Mouse (Mus musculus) 3134 (cell line): ENCODE results near the gene Tacc2.
"Not testable (repeated sequence)": the region's sequence is repeated elsewhere in the genome, so short reads cannot be mapped to it uniquely, and the experiment has no call there.

Source experiments
- DNase-seq: peaks from one replicate; pipeline ENCODE4 v3.0.0-alpha.2; 2011; ENCODE audit warnings: low spot score; ENCODE audit not compliant: insufficient read length; ENCODE audit errors: extremely low read depth

Tacc2 gene

GRCm38 (mm10) chr7:130577388-130578003 lies at the start of gene Tacc2:
Gene Tacc2, plus strand, starts transcription at chr7:130577438.
- DNase-seq, result no peak

DNA sequence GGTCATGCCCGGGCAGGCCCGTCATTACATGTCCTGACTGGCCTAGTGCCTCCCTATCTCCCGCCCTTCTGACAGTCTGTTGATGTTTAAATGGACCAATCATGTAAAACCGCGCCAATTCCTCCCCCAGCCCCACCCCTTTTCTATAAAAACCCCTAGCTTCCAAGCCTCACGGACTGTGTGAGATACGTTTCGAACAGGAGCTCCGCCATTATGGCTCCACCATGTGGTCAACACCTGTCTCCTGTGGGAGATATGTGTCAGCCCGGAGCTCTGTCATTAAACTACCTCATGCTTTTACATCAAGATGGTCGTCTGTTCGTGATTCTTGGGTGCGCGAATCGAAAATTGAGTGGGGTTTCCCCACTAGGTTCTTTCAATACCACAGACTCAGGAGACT lies 46.1 kb upstream of the Tacc2 start:
- DNase-seq, result not testable (repeated sequence)

DNA sequence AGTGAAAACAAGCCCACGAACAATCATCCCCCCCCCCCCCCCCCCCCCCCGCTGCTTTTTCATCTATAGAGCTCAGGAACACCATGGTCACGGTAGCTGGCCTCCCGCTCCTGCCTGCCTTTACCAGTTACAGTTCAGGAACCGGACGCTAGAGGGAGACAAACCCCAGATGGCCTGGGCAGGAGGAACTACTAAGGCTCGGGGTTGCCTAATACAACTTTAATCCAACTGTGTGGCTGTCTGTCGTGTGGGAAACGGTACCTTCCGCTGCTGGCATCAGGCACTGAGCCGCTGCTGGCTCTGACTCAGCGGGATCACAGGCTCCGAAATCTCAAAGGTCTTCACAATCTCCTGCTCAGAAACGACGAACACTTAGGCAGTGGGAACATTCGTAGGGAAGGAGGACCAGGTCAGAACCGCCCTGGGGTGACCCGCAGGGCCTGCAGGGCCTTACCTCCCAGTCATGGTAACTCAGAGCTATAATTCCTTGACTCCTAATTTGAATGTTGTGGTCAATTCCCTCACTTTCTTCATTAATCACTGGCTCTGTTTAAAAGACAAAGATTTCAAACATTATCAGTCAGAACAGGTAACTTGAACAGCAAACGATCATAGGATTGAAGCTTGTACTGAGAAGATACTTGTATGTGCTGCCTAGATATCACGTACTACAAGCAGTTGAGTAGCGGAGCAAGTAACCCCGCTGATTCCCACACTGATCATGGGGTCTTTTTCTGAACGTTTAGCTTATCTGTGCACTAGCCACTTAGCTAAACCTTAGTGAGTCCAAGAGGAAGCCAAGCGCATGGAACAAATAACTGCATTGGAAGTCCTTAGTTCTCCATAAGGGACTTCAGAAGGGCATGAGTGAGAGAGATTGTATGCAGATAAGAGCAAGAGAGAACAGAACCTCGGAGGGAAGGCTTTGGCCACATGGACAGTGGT lies 43.6 kb upstream of the Tacc2 start:
- peak; percentile 76 for DNase-seq

- DNase-seq, result peak; percentile 25
Measured at GRCm38 (mm10) chr7:130535174-130535573, 42.1 kb upstream of the Tacc2 start.

DNA sequence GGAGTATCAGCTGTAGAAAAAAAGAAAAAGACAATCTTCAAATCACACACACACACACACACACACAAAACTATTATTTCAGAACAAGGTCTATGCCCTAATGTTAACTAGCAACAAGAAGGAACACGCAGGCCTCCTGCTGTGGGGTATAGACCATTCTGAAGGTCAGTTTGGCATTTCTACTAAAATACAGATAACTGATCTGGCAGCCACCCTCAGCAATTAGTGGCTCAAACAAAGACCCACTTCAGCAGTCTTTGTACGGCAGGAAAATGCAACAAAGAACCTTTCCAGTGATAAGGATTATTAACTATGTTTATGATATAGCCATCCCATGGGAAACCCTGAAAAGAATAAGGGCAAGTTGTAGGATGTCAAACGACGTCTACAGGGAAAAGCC lies 40.2 kb upstream of the Tacc2 start:
- DNase-seq, result no peak

GRCm38 (mm10) chr7:130540176-130540575 lies 37.1 kb upstream of the Tacc2 start:
- no peak for DNase-seq

GRCm38 (mm10) chr7:130543181-130543580 lies 34.1 kb upstream of the Tacc2 start:
- no peak for DNase-seq

DNA sequence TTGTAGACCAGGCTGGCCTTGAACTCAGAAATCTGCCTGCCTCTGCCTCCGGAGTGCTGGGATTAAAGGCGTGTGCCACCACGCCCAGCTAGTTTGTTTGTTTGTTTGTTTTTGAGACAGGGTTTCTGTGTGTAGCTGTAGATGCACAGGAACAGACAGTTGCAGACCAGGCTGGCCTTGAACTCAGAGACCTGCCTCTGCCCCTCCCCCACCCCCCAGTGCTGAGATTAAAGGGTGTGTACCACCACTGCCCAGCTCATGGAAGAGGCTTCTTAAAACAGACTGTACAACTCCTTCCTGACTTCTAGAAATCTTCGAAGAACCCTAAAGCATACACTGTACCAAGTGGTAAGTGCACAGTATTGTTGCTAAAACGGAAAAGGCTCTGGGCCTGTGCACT lies 31.8 kb upstream of the Tacc2 start:
- DNase-seq, result no peak

- DNase-seq, result no peak
Measured at GRCm38 (mm10) chr7:130545893-130546292, 31.3 kb upstream of the Tacc2 start.

GRCm38 (mm10) chr7:130546421-130546790 lies 30.8 kb upstream of the Tacc2 start:
- no peak for DNase-seq

- DNase-seq, result peak; percentile 97
Measured at GRCm38 (mm10) chr7:130546791-130547484, 30.3 kb upstream of the Tacc2 start.

DNA sequence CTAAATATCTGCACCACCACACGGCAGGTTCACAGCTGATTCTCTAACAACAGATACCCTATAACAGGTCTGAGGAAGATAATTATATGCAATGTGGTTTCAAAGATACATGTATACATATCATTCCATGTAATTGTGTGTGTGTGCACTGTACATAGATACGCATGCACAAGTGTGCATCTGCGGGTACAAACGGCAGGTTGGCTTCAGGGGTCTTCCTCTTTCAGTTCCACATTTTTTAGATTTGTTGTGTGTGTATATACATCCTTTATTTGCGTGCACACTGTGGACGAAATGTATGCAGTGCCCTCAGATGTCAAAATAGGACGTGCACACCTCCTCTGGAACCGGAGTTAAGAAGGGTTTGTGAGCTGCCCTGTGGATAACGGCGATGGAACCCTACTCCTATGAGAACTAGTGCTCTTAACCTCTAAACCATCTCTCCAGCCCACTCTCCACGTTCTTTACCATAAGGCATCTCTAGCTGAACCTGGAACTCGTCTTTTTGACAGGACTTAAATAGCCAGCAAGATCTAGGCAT lies 29.5 kb upstream of the Tacc2 start:
- DNase-seq, result no peak

GRCm38 (mm10) chr7:130552780-130553179 lies 24.5 kb upstream of the Tacc2 start:
- no peak for DNase-seq

DNA sequence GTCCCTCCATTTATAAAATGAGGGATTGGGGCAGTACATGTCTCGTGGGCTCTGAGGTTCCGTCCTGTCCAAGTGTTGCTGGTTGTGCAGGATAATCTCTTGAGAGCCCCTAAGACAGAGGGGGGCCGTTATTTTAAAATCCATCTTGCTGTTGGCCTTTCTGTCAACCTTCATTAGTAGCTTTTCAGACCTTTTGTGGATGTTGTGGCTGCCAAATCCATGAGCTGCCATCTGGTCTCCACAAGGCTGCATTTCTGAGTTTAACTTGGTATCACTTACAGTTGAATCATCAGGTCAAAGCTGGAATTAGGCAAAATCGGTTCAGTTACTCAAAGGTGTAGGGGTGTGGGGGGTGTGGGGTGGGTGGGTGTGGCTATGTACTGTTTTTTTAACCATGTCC lies 23.9 kb upstream of the Tacc2 start:
- no peak for DNase-seq

- no peak for DNase-seq
Measured at GRCm38 (mm10) chr7:130555597-130555996, 21.6 kb upstream of the Tacc2 start.

- DNase-seq, result no peak
Measured at GRCm38 (mm10) chr7:130558592-130558991, 18.6 kb upstream of the Tacc2 start.

DNA sequence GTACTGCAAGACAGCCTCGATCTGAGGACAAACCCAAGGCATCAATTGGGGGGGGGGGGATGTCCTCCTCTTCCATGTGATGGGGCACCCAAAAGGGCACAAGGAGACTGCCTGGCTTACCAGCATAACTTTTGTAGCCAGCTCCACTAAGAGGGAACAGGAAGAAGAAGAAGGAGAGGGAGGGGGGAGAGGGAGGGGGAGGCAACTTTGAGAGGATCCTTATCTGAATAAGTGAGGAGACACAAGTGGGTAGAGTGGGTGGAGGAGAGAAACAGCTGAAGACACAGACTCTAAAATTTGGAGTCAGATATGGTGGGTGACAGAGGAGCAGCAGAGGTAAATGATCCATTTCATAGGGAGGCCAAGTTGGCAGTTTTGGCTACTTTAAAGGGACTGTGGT lies 16.3 kb upstream of the Tacc2 start:
- DNase-seq, result no peak

DNA sequence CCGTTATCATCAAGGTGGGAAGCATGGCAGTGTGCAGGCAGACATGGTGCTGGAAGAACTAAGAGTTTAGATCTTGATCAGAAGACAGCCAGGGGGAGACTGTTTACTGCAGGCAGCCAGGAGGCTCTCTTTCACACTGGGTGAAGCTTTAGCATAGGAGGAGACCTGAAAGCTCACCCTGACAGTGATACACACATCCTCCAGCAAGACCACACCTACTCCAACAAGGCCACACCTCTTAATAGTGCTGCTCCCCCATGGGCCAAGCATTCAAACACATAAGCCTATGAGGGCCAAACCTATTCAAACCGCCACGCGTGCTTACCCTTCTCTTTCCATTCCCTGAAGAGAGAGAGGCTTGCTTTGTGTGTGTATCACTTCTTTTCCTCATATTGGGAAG lies 14.0 kb upstream of the Tacc2 start:
- no peak for DNase-seq

GRCm38 (mm10) chr7:130563880-130564279 lies 13.4 kb upstream of the Tacc2 start:
- no peak for DNase-seq

GRCm38 (mm10) chr7:130564596-130564995 lies 12.6 kb upstream of the Tacc2 start:
- DNase-seq, result no peak

DNA sequence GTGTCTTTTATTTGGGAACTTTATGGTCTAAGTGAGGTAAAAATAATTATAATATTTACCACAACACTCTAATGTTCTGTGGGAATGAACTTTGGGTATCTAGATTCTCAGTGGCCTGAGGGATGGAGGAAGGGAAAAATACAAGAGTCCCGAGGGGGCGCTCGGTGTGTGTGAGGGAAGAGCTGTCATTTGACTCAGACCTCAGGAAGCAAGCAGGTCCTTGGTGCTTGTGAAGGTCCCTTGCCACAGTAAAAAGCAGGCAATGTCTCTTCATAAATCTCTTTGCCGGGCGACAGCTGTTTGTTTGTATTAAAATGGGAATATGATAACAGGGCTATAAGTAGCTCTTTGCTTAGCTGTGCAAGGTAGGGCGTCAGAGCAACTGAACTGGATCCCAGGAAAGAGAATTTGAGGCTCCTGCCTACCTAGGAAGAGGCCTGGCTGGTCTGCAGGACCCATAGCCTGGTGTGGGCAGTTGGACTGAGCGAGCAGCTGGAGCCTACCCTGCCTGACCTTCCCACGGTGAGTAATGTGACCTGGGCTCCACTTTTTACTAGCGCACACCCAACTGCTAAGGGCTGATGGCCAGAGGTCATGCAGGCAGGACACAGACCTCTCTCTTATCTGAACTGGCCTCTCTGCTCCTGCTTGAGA lies 8.3 kb upstream of the Tacc2 start:
- DNase-seq, result no peak
